ENCODE assay signal across 9 mouse cellular contexts in genomic region chr3:121201012-121201747, GRCm38 (mm10). TPM values are rescaled to one million over a fixed set of nuclear protein-coding genes. Genes with fewer than 3 reads are reported as not detected.
DNase-seq lines count a peak whose midpoint lies in the region; ATAC-seq and TF ChIP-seq lines count a peak whose summit lies in the region.
"Had no signal": no experiment of that assay in that cellular context is flagged by ENCODE, and none has a peak within 500 bp of the region (broad histone marks: within the 10 kb centered on the region; RNA-seq: fewer than 3 reads in every experiment).

No protein-coding gene starts in this region.

- H3K27ac ChIP-seq in lung, embryonic 15.5 days, result no peak overlapping the region
- H3K27ac ChIP-seq: hindbrain, embryonic 10.5 days had no signal

- H3K36me3 ChIP-seq in lung, embryonic 15.5 days, result no peaks in the 10 kb centered on the region
- H3K36me3 ChIP-seq: hindbrain, embryonic 10.5 days had no signal

- 35% methylated on average over 11 of the region's 11 CpGs for WGBS in lung, embryonic 15.5 days
- 35% methylated on average over 11 of the region's 11 CpGs for whole genome bisulfite sequencing in lung, adult 2 months

- H3K4me2 ChIP-seq in lung, embryonic 15.5 days, result no peak overlapping the region

- no peak overlapping the region for H3K4me3 ChIP-seq in lung, embryonic 15.5 days
- H3K4me3 ChIP-seq in lung, adult 2 months (replicated peaks; ENCODE audit: extremely low read depth, low read depth, low read length), result no peak overlapping the region
- H3K4me3 ChIP-seq: hindbrain, embryonic 10.5 days had no signal

- peak; percentile 64; the same call in 1 of the 2 replicates for ATAC-seq in lung, embryonic 15.5 days (ENCODE audit: borderline replicate concordance, extremely low read depth, low FRiP score, low TSS enrichment)
- ATAC-seq in inflammation-experienced regulatory T-cells, adult 6 months, result no peak
- ATAC-seq: forebrain, postnatal 0 days had no signal

- no peak overlapping the region for H3K9ac ChIP-seq in lung, embryonic 15.5 days
- H3K9ac ChIP-seq: forebrain, postnatal 0 days had no signal

- TF ChIP-seq POLR2A in lung, adult 2 months (IDR thresholded peaks at IDR 0.05; ENCODE audit: borderline replicate concordance, extremely low read depth, low read depth, low read length), result no peak

- no peaks in the 10 kb centered on the region for H3K9me3 ChIP-seq in lung, embryonic 15.5 days
- H3K9me3 ChIP-seq: hindbrain, embryonic 10.5 days had no signal

- DNase-seq in lung, adult 2 months, result no peak
- peak; percentile 56 for DNase-seq in c-Kit-positive CD71-negative TER-119-negative erythroid progenitor cells, embryonic 14.5 days (ENCODE audit: low read depth)
- peak; percentile 95 for DNase-seq in liver
- peak; percentile 35 to 55 for DNase-seq in spleen, postnatal 36 days (ENCODE audit: low spot score in 2 of 2)
- no peak for DNase-seq in thymus, adult 18-20 months
- DNase-seq: forebrain, postnatal 0 days had no signal

- TF ChIP-seq CTCF in lung, adult 2 months (IDR thresholded peaks at IDR 0.05; ENCODE audit: insufficient read depth, low read length), result no peak

- H3K27me3 ChIP-seq in lung, embryonic 15.5 days, result no peaks in the 10 kb centered on the region

- H3K4me1 ChIP-seq in lung, embryonic 15.5 days, result no peaks in the 10 kb centered on the region
- H3K4me1 ChIP-seq in lung, adult 2 months (ENCODE audit: control insufficient read depth, insufficient read depth, low read length), result no peaks in the 10 kb centered on the region

RNA-seq across cellular contexts. Expression of gene Rwdd3, which starts 29.7 kb away (rescaled TPM):
- 3.4 and 3.7 TPM in 2 replicates for polyA plus RNA-seq in lung, embryonic 15.5 days (2015; fragmentation: Nextera tagmentation; extraction: Ambion mirVana)
- 1.6 and 3.3 TPM in 2 replicates for polyA plus RNA-seq in lung, adult 2 months (2012; rRNA removed)
- polyA plus RNA-seq in inflammation-experienced regulatory T-cells, adult 6 months (2017; shearing (Covaris generic)), result 10 to 100 TPM in 1 of 3 experiments, 1 to 10 TPM in 2; 1.5 to 11.0 (median 9.7) TPM

Comparison
In these comparisons a context has a peak if more than half of its experiments do, and no peak if none do; other contexts are left out.
1. DNase-seq: peak in c-Kit-positive CD71-negative TER-119-negative erythroid progenitor cells, embryonic 14.5 days (single experiment), liver (single experiment) and spleen, postnatal 36 days (2 of 2); none in lung, adult 2 months (single experiment) and thymus, adult 18-20 months (0 of 2).